Comparison of ENCODE assay signal across 9 mouse cellular contexts in the genomic region with DNA sequence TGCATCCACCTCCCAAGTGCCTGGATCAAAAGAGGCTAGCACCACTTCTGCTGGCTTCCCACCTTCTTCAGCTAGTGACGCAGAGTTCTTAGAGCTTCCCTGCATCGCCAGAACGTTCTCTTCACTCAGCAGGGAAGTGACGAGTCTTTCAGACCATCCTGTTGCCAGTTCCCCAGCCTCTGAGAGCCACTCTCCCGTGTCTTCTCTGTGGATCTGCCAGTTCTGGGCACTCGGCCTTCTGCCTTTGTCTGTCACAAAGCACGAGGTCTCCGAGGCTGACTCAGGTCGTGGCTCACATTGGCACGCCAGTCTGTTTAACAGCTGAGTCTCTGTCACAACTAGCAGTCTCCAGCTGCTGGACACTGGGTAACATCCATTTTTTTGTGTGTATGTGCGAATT. TPM values are rescaled to one million over a fixed set of nuclear protein-coding genes. Genes with fewer than 3 reads are reported as not detected.
DNase-seq lines count a peak whose midpoint lies in the region; ATAC-seq lines count a peak whose summit lies in the region.
"Had no signal": no experiment of that assay in that cellular context is flagged by ENCODE, and none has a peak within 500 bp of the region (broad histone marks: within the 10 kb centered on the region; RNA-seq: fewer than 3 reads in every experiment).

No protein-coding gene starts in this region.

- H3K27ac ChIP-seq in midbrain, embryonic 14.5 days (replicated peaks; ENCODE audit: low read depth, low read length): peak overlapping the region; percentile 71
- H3K27ac ChIP-seq: liver, embryonic 13.5 days had no signal

- 40% methylated on average over 11 of the region's 11 CpGs for WGBS in midbrain, embryonic 14.5 days

- intact Hi-C loops in heart, postnatal 14 days (cut with DNase I): loop anchor here (5.0 kb wide), 1 partner anchor 64 kb away; no protein-coding TSS in a partner anchor

- H3K9ac ChIP-seq in midbrain, embryonic 14.5 days (replicated peaks; ENCODE audit: low read length): no peak overlapping the region
- H3K9ac ChIP-seq: liver, embryonic 13.5 days had no signal

- no peak overlapping the region for H3K4me3 ChIP-seq in midbrain, embryonic 14.5 days (replicated peaks; ENCODE audit: low read depth, low read length)
- H3K4me3 ChIP-seq: liver, embryonic 13.5 days had no signal

- ATAC-seq in midbrain, embryonic 14.5 days (ENCODE audit: low FRiP score, low TSS enrichment): no peak
- no peak for ATAC-seq in erythroblast, adult 5-6 weeks (replicated peaks; ENCODE audit: low FRiP score, poor library complexity, severe bottlenecking)

- H3K36me3 ChIP-seq in midbrain, embryonic 14.5 days (ENCODE audit: control insufficient read depth, insufficient read depth, low read length): no peaks in the 10 kb centered on the region
- H3K36me3 ChIP-seq: liver, embryonic 13.5 days had no signal

- peak; percentile 39 for DNase-seq in gastrocnemius, postnatal 25 days
- no peak for DNase-seq in gastrocnemius, adult 8-10 months (ENCODE audit: low spot score in 2 of 2)
- peak; percentile 87 for DNase-seq in brain, adult 2 months (ENCODE audit: low read depth, low spot score)
- peak; percentile 51 to 59 for DNase-seq in heart, postnatal 14 days
- peak; percentile 62 for DNase-seq in midbrain, embryonic 14.5 days
- no peak for DNase-seq in urinary bladder, postnatal 4 days (ENCODE audit: low spot score in 2 of 2)
- no peak for DNase-seq in spleen, postnatal 10 days (ENCODE audit: low spot score in 2 of 2)
- DNase-seq: liver, embryonic 13.5 days had no signal

- H3K27me3 ChIP-seq in midbrain, embryonic 14.5 days (ENCODE audit: control insufficient read depth, insufficient read depth, low read length): no peaks in the 10 kb centered on the region
- H3K27me3 ChIP-seq: liver, embryonic 13.5 days had no signal

- H3K9me3 ChIP-seq in midbrain, embryonic 14.5 days (ENCODE audit: control insufficient read depth, low read length): no peaks in the 10 kb centered on the region
- H3K9me3 ChIP-seq: liver, embryonic 13.5 days had no signal

- H3K4me1 ChIP-seq in midbrain, embryonic 14.5 days (ENCODE audit: control insufficient read depth, insufficient read depth, low read length): peaks cover 18% of the 10 kb centered on the region
- H3K4me1 ChIP-seq: liver, embryonic 13.5 days had no signal

- no peak overlapping the region for H3K4me2 ChIP-seq in midbrain, embryonic 14.5 days (ENCODE audit: low read length)
- H3K4me2 ChIP-seq: liver, embryonic 13.5 days had no signal

RNA-seq across cellular contexts. Expression of a gene that starts 24.7 kb away (rescaled TPM):
- 100 to 1,000 TPM in 1 of 2 experiments, 10 to 100 TPM in 1; 92.7 to 108 TPM for total RNA-seq in gastrocnemius, postnatal 25 days (2021)
- 100 to 1,000 TPM in 1 of 4 experiments, 10 to 100 TPM in 3; 93.5 to 117 (median 97.9) TPM for total RNA-seq in gastrocnemius, adult 8-10 months (2022)
- total RNA-seq in heart, postnatal 14 days (2021): 10 to 100 TPM; 89.1 to 98.5 TPM
- polyA plus RNA-seq in midbrain, embryonic 14.5 days (2014; fragmentation: Nextera tagmentation; extraction: Ambion mirVana): 23.7 and 24.0 TPM in 2 replicates
- total RNA-seq in erythroblast, adult 5-6 weeks (2015; ENCODE audit: low replicate concordance): 15.8 and 18.2 TPM in 2 replicates
- total RNA-seq in erythroblast, adult 5-6 weeks (2017; ENCODE audit: low replicate concordance): 6.0 and 8.0 TPM in 2 replicates

Comparison
In these comparisons a context has a peak if more than half of its experiments do, and no peak if none do; other contexts are left out.
1. DNase-seq: peak in gastrocnemius, postnatal 25 days (single experiment), brain, adult 2 months (single experiment), heart, postnatal 14 days (2 of 2) and midbrain, embryonic 14.5 days (single experiment); none in gastrocnemius, adult 8-10 months (0 of 2), urinary bladder, postnatal 4 days (0 of 2) and spleen, postnatal 10 days (0 of 2).
2. RNA of a gene that starts 24.7 kb away (total RNA-seq): 92.7 to 108 TPM in gastrocnemius, postnatal 25 days, 93.5 to 117 TPM in gastrocnemius, adult 8-10 months and 89.1 to 98.5 TPM in heart, postnatal 14 days; 6.0 to 18.2 TPM in erythroblast, adult 5-6 weeks; every median in the first group is over 4 times any median in the second.